Mouse (Mus musculus) forebrain, embryonic 14.5 days (tissue): Measurements from ENCODE around the gene Agbl4. TPM values are rescaled to one million over a fixed set of nuclear protein-coding genes. Genes with fewer than 3 reads are reported as not detected.

Experiments
- ATAC-seq: fragments of 200-750 bp; cut with Nextera tagmentation; 2 replicates; pipeline ENCODE4 v1.8.0; 2017; ENCODE audit warnings: mild to moderate bottlenecking, moderate library complexity
- DNase-seq: peaks from one replicate; pipeline ENCODE4 v3.0.0-alpha.2; 2015; ENCODE audit warnings: low spot score
- H3K27ac ChIP-seq: fragments of 300-500 bp; sonication (generic); 2 replicates; pipeline ENCODE4 v1.5.1; 2014; ENCODE audit warnings: low read depth, mild to moderate bottlenecking, control low read depth, low read length, moderate library complexity
- H3K27me3 ChIP-seq: fragments of 300-500 bp; sonication (generic); replicated peaks from 2 replicates; pipeline ENCODE4 v1.6.1; 2014; ENCODE audit warnings: low read length, control low read depth, mixed read lengths; ENCODE audit not compliant: control insufficient read depth, insufficient read depth
- H3K36me3 ChIP-seq: fragments of 300-500 bp; sonication (generic); 2 replicates; pipeline ENCODE4 v1.6.1; 2014; ENCODE audit warnings: low read length, control low read depth; ENCODE audit not compliant: control insufficient read depth, insufficient read depth
- H3K4me1 ChIP-seq: fragments of 300-500 bp; sonication (generic); 2 replicates; pipeline ENCODE4 v1.6.1; 2014; ENCODE audit warnings: antibody characterized with exemption, low read length, control low read depth; ENCODE audit not compliant: control insufficient read depth, insufficient read depth
- H3K4me2 ChIP-seq: fragments of 300-500 bp; sonication (generic); 2 replicates; pipeline ENCODE4 v1.6.1; 2014; ENCODE audit warnings: mild to moderate bottlenecking, control low read depth, low read length
- H3K4me3 ChIP-seq: fragments of 300-500 bp; sonication (generic); 2 replicates; pipeline ENCODE4 v1.5.1; 2014; ENCODE audit warnings: low read depth, low read length, control low read depth
- H3K9ac ChIP-seq: fragments of 300-500 bp; sonication (generic); 2 replicates; pipeline ENCODE4 v1.6.1; 2014; ENCODE audit warnings: mild to moderate bottlenecking, low read length, control low read depth, moderate library complexity
- H3K9me3 ChIP-seq: fragments of 300-500 bp; sonication (generic); replicated peaks from 2 replicates; pipeline ENCODE4 v1.6.1; 2016; ENCODE audit warnings: low read length, control low read depth, mixed read lengths; ENCODE audit not compliant: control insufficient read depth
- WGBS: fragments of 180-500 bp; shearing (Covaris S2); extraction: QIAGEN DNeasy Blood & Tissue Kit; methylation state at CpG from one replicate; pipeline ENCODE4 v1.1.7; 2014; 5-methylcytosine and 5-hydroxymethylcytosine counted together
- polyA plus RNA-seq: library from polyadenylated mRNA; unstranded; fragments of >200 nt; fragmentation: Nextera tagmentation; extraction: Ambion mirVana; gene quantifications from 2 replicates; pipeline ENCODE4 v1.2.1, GENCODE M21; 2014

The Agbl4 gene
- polyA plus RNA-seq, 1 experiment from 2014 or later = 2.3 TPM

GRCm38 (mm10) chr4:111530537-111530936 lies 1133.1 kb downstream of the Agbl4 start:
- 93% methylated on average over 2 of the region's 2 CpGs for WGBS
- Histone ChIP-seq H3K27ac (no peak overlapping the region), H3K9me3 (no peaks in the 10 kb centered on the region), H3K4me1 (no peaks in the 10 kb centered on the region), H3K4me2 (no peak overlapping the region), H3K4me3 (no peak overlapping the region), H3K27me3 (no peaks in the 10 kb centered on the region), H3K9ac (no peak overlapping the region), H3K36me3 (no peaks in the 10 kb centered on the region)
- ATAC-seq (no peak), DNase-seq (no peak)

GRCm38 (mm10) chr4:111544684-111545083 lies 1147.2 kb downstream of the Agbl4 start:
- H3K4me2 ChIP-seq = no peak overlapping the region
- no peaks in the 10 kb centered on the region for H3K27me3 ChIP-seq
- no peak overlapping the region for H3K4me3 ChIP-seq
- 76% methylated on average over 2 of the region's 2 CpGs for WGBS
- no peak overlapping the region for H3K27ac ChIP-seq
- no peaks in the 10 kb centered on the region for H3K9me3 ChIP-seq
- H3K36me3 ChIP-seq = no peaks in the 10 kb centered on the region
- H3K9ac ChIP-seq = no peak overlapping the region
- DNase-seq = no peak
- ATAC-seq = no peak
- H3K4me1 ChIP-seq = no peaks in the 10 kb centered on the region

- Histone ChIP-seq H3K27me3 (no peaks in the 10 kb centered on the region), H3K27ac (no peak overlapping the region), H3K9ac (no peak overlapping the region), H3K4me1 (no peaks in the 10 kb centered on the region), H3K4me2 (no peak overlapping the region), H3K36me3 (no peaks in the 10 kb centered on the region), H3K4me3 (no peak overlapping the region), H3K9me3 (no peaks in the 10 kb centered on the region)
- WGBS = 22% methylated on average over 7 of the region's 7 CpGs
- DNase-seq (peak; percentile 38), ATAC-seq (peak; percentile 29; the same call in 1 of the 2 replicates)
Measured at GRCm38 (mm10) chr4:111546009-111546408, 1148.5 kb downstream of the Agbl4 start.

- H3K27me3 ChIP-seq = no peaks in the 10 kb centered on the region
- no peak overlapping the region for H3K4me3 ChIP-seq
- no peak for ATAC-seq
- no peaks in the 10 kb centered on the region for H3K36me3 ChIP-seq
- no peak overlapping the region for H3K4me2 ChIP-seq
- H3K9me3 ChIP-seq = no peaks in the 10 kb centered on the region
- DNase-seq = no peak
- H3K4me1 ChIP-seq = no peaks in the 10 kb centered on the region
- H3K9ac ChIP-seq = no peak overlapping the region
- 61% methylated on average over 2 of the region's 2 CpGs for WGBS
- H3K27ac ChIP-seq = no peak overlapping the region
Measured at GRCm38 (mm10) chr4:111555426-111555825, 1158.0 kb downstream of the Agbl4 start.

GRCm38 (mm10) chr4:111577087-111577773 lies 1179.8 kb downstream of the Agbl4 start:
- 92% methylated on average over 10 of the region's 10 CpGs for WGBS
- Histone ChIP-seq H3K4me2 (no peak overlapping the region), H3K36me3 (no peaks in the 10 kb centered on the region), H3K9ac (no peak overlapping the region), H3K4me3 (no peak overlapping the region), H3K27ac (no peak overlapping the region), H3K9me3 (no peaks in the 10 kb centered on the region), H3K27me3 (no peaks in the 10 kb centered on the region), H3K4me1 (peaks cover 7% of the 10 kb centered on the region)
- no peak for ATAC-seq
- no peak for DNase-seq

- WGBS = 23% methylated on average over 4 of the region's 4 CpGs
- Histone ChIP-seq H3K9ac (no peak overlapping the region), H3K4me2 (no peak overlapping the region), H3K9me3 (no peaks in the 10 kb centered on the region), H3K4me3 (no peak overlapping the region), H3K36me3 (no peaks in the 10 kb centered on the region), H3K27ac (no peak overlapping the region), H3K27me3 (no peaks in the 10 kb centered on the region), H3K4me1 (peaks cover 14% of the 10 kb centered on the region)
- DNase-seq (peak; percentile 14), ATAC-seq (peak; percentile 56; the same call in 1 of the 2 replicates)
Measured at GRCm38 (mm10) chr4:111579115-111579862, 1181.8 kb downstream of the Agbl4 start.

- H3K27ac ChIP-seq = no peak overlapping the region
- no peaks in the 10 kb centered on the region for H3K9me3 ChIP-seq
- DNase-seq (peak; percentile 41), ATAC-seq (peak; percentile 40; the same call in 1 of the 2 replicates)
- peak overlapping the region; percentile 14; the same call in 1 of the 2 replicates for H3K9ac ChIP-seq
- no peak overlapping the region for H3K4me3 ChIP-seq
- no peak overlapping the region for H3K4me2 ChIP-seq
- H3K36me3 ChIP-seq = no peaks in the 10 kb centered on the region
- WGBS = 8% methylated on average over 4 of the region's 4 CpGs
- no peaks in the 10 kb centered on the region for H3K27me3 ChIP-seq
- H3K4me1 ChIP-seq = peaks cover 18% of the 10 kb centered on the region
Measured at GRCm38 (mm10) chr4:111579863-111580224, 1182.4 kb downstream of the Agbl4 start.

- DNase-seq = no peak
- no peak for ATAC-seq
- WGBS = 80% methylated on average over 1 of the region's 1 CpGs
Measured at GRCm38 (mm10) chr4:111580239-111580638, 1182.8 kb downstream of the Agbl4 start.

More at GRCm38 (mm10) chr4:111580239-111580638, 1182.8 kb downstream of the Agbl4 start:
- no peak overlapping the region for H3K9ac ChIP-seq
- no peaks in the 10 kb centered on the region for H3K36me3 ChIP-seq
- no peak overlapping the region for H3K27ac ChIP-seq
- H3K4me1 ChIP-seq = peaks cover 18% of the 10 kb centered on the region
- no peaks in the 10 kb centered on the region for H3K27me3 ChIP-seq
- H3K4me3 ChIP-seq = no peak overlapping the region
- H3K9me3 ChIP-seq = no peaks in the 10 kb centered on the region
- H3K4me2 ChIP-seq = no peak overlapping the region
